Mouse (Mus musculus): ENCODE data around the gene Elp4. TPM values are rescaled to one million over a fixed set of nuclear protein-coding genes. Genes with fewer than 3 reads are reported as not detected.

Gene Elp4
- total and polyA plus RNA-seq, 3 experiments: 15.8 to 16.0 TPM; not detected in 1

- Histone ChIP-seq H3K9me3 (replicated peaks; ENCODE audit: insufficient read depth, low read length) (no peaks in the 10 kb centered on the region), H3K4me1 (ENCODE audit: control insufficient read depth in 1 of 2, insufficient read depth in 2 of 2, low read length in 2 of 2) (no peaks in the 10 kb centered on the region), H3K4me3 (ENCODE audit: control insufficient read depth in 1 of 2, insufficient read depth in 1 of 2, low read depth in 2 of 2, low read length in 2 of 2) (no peak overlapping the region), H3K9ac (ENCODE audit: control insufficient read depth, low read depth, low read length, poor library complexity, severe bottlenecking) (no peak overlapping the region), H3K36me3 (ENCODE audit: control insufficient read depth in 1 of 2, insufficient read depth in 2 of 2, low read length in 2 of 2) (no peaks in the 10 kb centered on the region), H3K79me2 (ENCODE audit: control insufficient read depth, insufficient read depth, low read length, poor library complexity) (no peaks in the 10 kb centered on the region), H3K27ac (ENCODE audit: control insufficient read depth, low read depth, low read length) (no peak overlapping the region), H3K27me3 (ENCODE audit: control insufficient read depth in 1 of 2, insufficient read depth in 2 of 2, low read length in 2 of 2) (no peaks in the 10 kb centered on the region)
- no peak for DNase-seq (ENCODE audit: low read depth, low spot score)
- TF ChIP-seq ZKSCAN1 (IDR thresholded peaks at IDR 0.05; ENCODE audit: low read depth, low read length) (no peak), MYB (IDR thresholded peaks at IDR 0.05; ENCODE audit: low read depth, low read length) (no peak), USF2 (IDR thresholded peaks at IDR 0.05; ENCODE audit: borderline replicate concordance in 1 of 2, insufficient read depth in 1 of 2, low read depth in 1 of 2, low read length in 2 of 2) (no peak), ELF1 (IDR thresholded peaks at IDR 0.05; ENCODE audit: low read depth, low read length) (no peak), MAFK (IDR thresholded peaks at IDR 0.05; ENCODE audit: borderline replicate concordance, low read depth, low read length) (no peak), MXI1 (IDR thresholded peaks at IDR 0.05; ENCODE audit: low read depth, low read length) (no peak), CHD1 (IDR thresholded peaks at IDR 0.05; ENCODE audit: low read depth, low read length) (no peak), HCFC1 (IDR thresholded peaks at IDR 0.05; ENCODE audit: low read depth, low read length) (no peak), ZC3H11A (IDR thresholded peaks at IDR 0.05; ENCODE audit: low read depth, low read length) (no peak), CTCF (IDR thresholded peaks at IDR 0.05 in 2 of 3, conservative IDR thresholded peaks at IDR 0.05 in 1 of 3; ENCODE audit: control insufficient read depth in 1 of 3, insufficient read depth in 1 of 3, low read depth in 2 of 3, low read length in 3 of 3, poor library complexity in 1 of 3, severe bottlenecking in 1 of 3) (no peak), SMC3 (IDR thresholded peaks at IDR 0.05; ENCODE audit: low read depth, low read length) (no peak), TAL1 (IDR thresholded peaks at IDR 0.05; ENCODE audit: low read length) (no peak), UBTF (IDR thresholded peaks at IDR 0.05; ENCODE audit: borderline replicate concordance, insufficient read depth, low read depth, low read length) (no peak), ETS1 (IDR thresholded peaks at IDR 0.05; ENCODE audit: low read depth, low read length) (no peak), ZMIZ1 (IDR thresholded peaks at IDR 0.05; ENCODE audit: low read depth, low read length) (no peak), E2F4 (IDR thresholded peaks at IDR 0.05; ENCODE audit: borderline replicate concordance, low read depth, low read length) (no peak), MEF2A (IDR thresholded peaks at IDR 0.05; ENCODE audit: extremely low read depth, insufficient replicate concordance, low read depth, low read length, poor library complexity, severe bottlenecking) (no peak), MAZ (IDR thresholded peaks at IDR 0.05; ENCODE audit: low read depth, low read length) (no peak), BHLHE40 (IDR thresholded peaks at IDR 0.05; ENCODE audit: borderline replicate concordance, low read depth, low read length) (no peak)
Measured at GRCm38 (mm10) chr2:105715409-105716115, 188.8 kb downstream of the Elp4 start.

GRCm38 (mm10) chr2:105710511-105710910, 193.9 kb downstream of the Elp4 start:
- Histone ChIP-seq H3K4me1 (ENCODE audit: control insufficient read depth in 1 of 2, insufficient read depth in 2 of 2, low read length in 2 of 2) (no peaks in the 10 kb centered on the region), H3K9ac (ENCODE audit: control insufficient read depth, low read depth, low read length, poor library complexity, severe bottlenecking) (no peak overlapping the region), H3K27me3 (ENCODE audit: control insufficient read depth in 1 of 2, insufficient read depth in 2 of 2, low read length in 2 of 2) (no peaks in the 10 kb centered on the region), H3K9me3 (replicated peaks; ENCODE audit: insufficient read depth, low read length) (no peaks in the 10 kb centered on the region), H3K27ac (ENCODE audit: control insufficient read depth, low read depth, low read length) (no peak overlapping the region), H3K79me2 (ENCODE audit: control insufficient read depth, insufficient read depth, low read length, poor library complexity) (no peaks in the 10 kb centered on the region), H3K4me3 (ENCODE audit: control insufficient read depth in 1 of 2, insufficient read depth in 1 of 2, low read depth in 2 of 2, low read length in 2 of 2) (no peak overlapping the region), H3K36me3 (ENCODE audit: control insufficient read depth in 1 of 2, insufficient read depth in 2 of 2, low read length in 2 of 2) (no peaks in the 10 kb centered on the region)
- no peak for TF ChIP-seq ETS1 (IDR thresholded peaks at IDR 0.05; ENCODE audit: low read depth, low read length)
- TF ChIP-seq RCOR1 (IDR thresholded peaks at IDR 0.05; ENCODE audit: low read depth, low read length): no peak
- no peak for TF ChIP-seq TCF12 (IDR thresholded peaks at IDR 0.05; ENCODE audit: low read depth, low read length)
- TF ChIP-seq TBP (IDR thresholded peaks at IDR 0.05; ENCODE audit: low read depth, low read length): no peak
- TF ChIP-seq ZC3H11A (IDR thresholded peaks at IDR 0.05; ENCODE audit: low read depth, low read length): no peak
- DNase-seq (ENCODE audit: low read depth, low spot score): no peak

Measured in MEL (cell line).